Mouse (Mus musculus) MEL (cell line): ENCODE measurements around the gene Csnk1g2. TPM values are rescaled to one million over a fixed set of nuclear protein-coding genes. Genes with fewer than 3 reads are reported as not detected.

Experiments used
- DNase-seq: peaks from one replicate; pipeline ENCODE4 v3.0.0; 2011; ENCODE audit warnings: low read depth, low spot score
- H3K27ac ChIP-seq: 2 replicates; pipeline ENCODE4 v1.5.1; 2012; ENCODE audit warnings: low read depth, mild to moderate bottlenecking, control low read depth, low read length, moderate library complexity; ENCODE audit not compliant: control insufficient read depth
- H3K27me3 ChIP-seq, 2 experiments: fragments of 150-350 bp in 1 of 2; sonication (generic) in 1 of 2; 2 replicates each; pipeline ENCODE4 v1.6.1; 2012; ENCODE audit warnings: low read length in 2 of 2, mild to moderate bottlenecking in 2 of 2, improper control_type of control experiment in 1 of 2, moderate library complexity in 1 of 2; ENCODE audit not compliant: insufficient read depth in 2 of 2, control insufficient read depth in 1 of 2
- H3K36me3 ChIP-seq, 2 experiments: 2 replicates each; pipeline ENCODE4 v1.6.1; 2012 to 2014; ENCODE audit warnings: low read length in 2 of 2, improper control_type of control experiment in 1 of 2, inconsistent platforms in 1 of 2, mild to moderate bottlenecking in 1 of 2; ENCODE audit not compliant: insufficient read depth in 2 of 2, control insufficient read depth in 1 of 2
- H3K4me1 ChIP-seq, 2 experiments: fragments of 150-350 bp in 1 of 2; sonication (generic) in 1 of 2; 2 replicates each; pipeline ENCODE4 v1.6.1; 2012; ENCODE audit warnings: low read length in 2 of 2, improper control_type of control experiment in 1 of 2, mild to moderate bottlenecking in 1 of 2; ENCODE audit not compliant: insufficient read depth in 2 of 2, control insufficient read depth in 1 of 2
- H3K4me3 ChIP-seq, 2 experiments: fragments of 150-350 bp in 1 of 2; sonication (generic) in 1 of 2; 2 replicates each; pipeline ENCODE4 v1.5.1; 2012; ENCODE audit warnings: low read depth in 2 of 2, low read length in 2 of 2, mild to moderate bottlenecking in 2 of 2, moderate library complexity in 2 of 2, control low read depth in 1 of 2, improper control_type of control experiment in 1 of 2; ENCODE audit not compliant: control insufficient read depth in 1 of 2, insufficient read depth in 1 of 2
- H3K79me2 ChIP-seq: 2 replicates; pipeline ENCODE4 v1.6.1; 2012; ENCODE audit warnings: mild to moderate bottlenecking, low read length, moderate library complexity; ENCODE audit not compliant: control insufficient read depth, poor library complexity, insufficient read depth
- H3K9ac ChIP-seq: 2 replicates; pipeline ENCODE4 v1.6.1; 2012; ENCODE audit warnings: low read depth, mild to moderate bottlenecking, control low read depth, low read length, moderate library complexity; ENCODE audit not compliant: control insufficient read depth, poor library complexity, severe bottlenecking
- H3K9me3 ChIP-seq: fragments of 150-350 bp; sonication (generic); replicated peaks from 2 replicates; pipeline ENCODE4 v1.6.1; 2012; ENCODE audit warnings: mild to moderate bottlenecking, low read length, improper control_type of control experiment, moderate library complexity; ENCODE audit not compliant: insufficient read depth
- BHLHE40 ChIP-seq: IDR thresholded peaks from 2 replicates; pipeline ENCODE4 v1.6.1; 2012; ENCODE audit warnings: low read depth, mild to moderate bottlenecking, inconsistent platforms, low read length, improper control_type of control experiment, borderline replicate concordance
- CHD2 ChIP-seq: IDR thresholded peaks from 2 replicates; pipeline ENCODE4 v1.6.1; 2011; ENCODE audit warnings: low read length, improper control_type of control experiment
- CTCF ChIP-seq, 3 experiments: IDR thresholded peaks in 2 of 3; conservative IDR thresholded peaks in 1 of 3; 2 replicates each; pipeline ENCODE4 v1.5.1; 2011 to 2012; ENCODE audit warnings: low read length in 3 of 3, low read depth in 2 of 3, mild to moderate bottlenecking in 2 of 3, improper control_type of control experiment in 1 of 3, inconsistent platforms in 1 of 3, mixed read lengths in 1 of 3, moderate library complexity in 1 of 3; ENCODE audit not compliant: control insufficient read depth in 1 of 3, insufficient read depth in 1 of 3, poor library complexity in 1 of 3, severe bottlenecking in 1 of 3
- E2F4 ChIP-seq: IDR thresholded peaks from 2 replicates; pipeline ENCODE4 v1.6.1; 2011; ENCODE audit warnings: low read depth, low read length, improper control_type of control experiment, borderline replicate concordance
- EP300 ChIP-seq, 2 experiments: IDR thresholded peaks; 2 replicates each; pipeline ENCODE4 v1.6.1; 2011; ENCODE audit warnings: improper control_type of control experiment in 2 of 2, low read length in 2 of 2, low read depth in 1 of 2, mild to moderate bottlenecking in 1 of 2
- ETS1 ChIP-seq: IDR thresholded peaks from 2 replicates; pipeline ENCODE4 v1.6.1; 2012; ENCODE audit warnings: low read depth, mild to moderate bottlenecking, inconsistent platforms, low read length, improper control_type of control experiment, moderate library complexity
- GABPA ChIP-seq: IDR thresholded peaks from 2 replicates; pipeline ENCODE4 v1.6.1; 2012; ENCODE audit warnings: low read depth, mild to moderate bottlenecking, inconsistent platforms, low read length, improper control_type of control experiment, moderate library complexity
- GATA1 ChIP-seq: IDR thresholded peaks from 2 replicates; pipeline ENCODE4 v1.6.1; 2011; ENCODE audit warnings: low read depth, low read length, improper control_type of control experiment
- MAFK ChIP-seq: IDR thresholded peaks from 2 replicates; pipeline ENCODE4 v1.6.1; 2011; ENCODE audit warnings: low read depth, mild to moderate bottlenecking, low read length, improper control_type of control experiment, borderline replicate concordance
- MAZ ChIP-seq: IDR thresholded peaks from 2 replicates; pipeline ENCODE4 v1.6.1; 2012; ENCODE audit warnings: low read depth, mild to moderate bottlenecking, inconsistent platforms, low read length, improper control_type of control experiment
- MEF2A ChIP-seq: IDR thresholded peaks from 2 replicates; pipeline ENCODE4 v1.6.1; 2014; ENCODE audit warnings: low read depth, mild to moderate bottlenecking, inconsistent platforms, low read length, improper control_type of control experiment; ENCODE audit not compliant: poor library complexity, insufficient replicate concordance, severe bottlenecking; ENCODE audit errors: extremely low read depth
- MXI1 ChIP-seq: IDR thresholded peaks from 2 replicates; pipeline ENCODE4 v1.6.1; 2011; ENCODE audit warnings: mild to moderate bottlenecking, low read depth, low read length, improper control_type of control experiment
- MYC ChIP-seq: IDR thresholded peaks from 2 replicates; pipeline ENCODE4 v1.6.1; 2011; ENCODE audit warnings: low read depth, mild to moderate bottlenecking, low read length, improper control_type of control experiment, moderate library complexity
- POLR2A ChIP-seq, 2 experiments: IDR thresholded peaks; 2 replicates each; pipeline ENCODE4 v1.6.1; 2011 to 2012; ENCODE audit warnings: low read length in 2 of 2, mild to moderate bottlenecking in 2 of 2, control low read depth in 1 of 2, improper control_type of control experiment in 1 of 2, low read depth in 1 of 2, moderate library complexity in 1 of 2; ENCODE audit not compliant: control insufficient read depth in 1 of 2, insufficient read depth in 1 of 2, poor library complexity in 1 of 2
- POLR2AphosphoS5 ChIP-seq: IDR thresholded peaks from 2 replicates; pipeline ENCODE4 v1.6.1; 2012; ENCODE audit warnings: low read depth, borderline replicate concordance, mild to moderate bottlenecking, inconsistent platforms, low read length, moderate library complexity, mixed read lengths
- SIN3A ChIP-seq: IDR thresholded peaks from 2 replicates; pipeline ENCODE4 v1.6.1; 2012; ENCODE audit warnings: low read length, improper control_type of control experiment, inconsistent platforms
- TBP ChIP-seq: IDR thresholded peaks from 2 replicates; pipeline ENCODE4 v1.8.0; 2011; ENCODE audit warnings: low read depth, low read length, improper control_type of control experiment
- TCF12 ChIP-seq: IDR thresholded peaks from 2 replicates; pipeline ENCODE4 v1.6.1; 2014; ENCODE audit warnings: low read depth, mild to moderate bottlenecking, inconsistent platforms, low read length, improper control_type of control experiment, moderate library complexity
- UBTF ChIP-seq: IDR thresholded peaks from 2 replicates; pipeline ENCODE4 v1.6.1; 2012; ENCODE audit warnings: low read depth, mild to moderate bottlenecking, inconsistent platforms, low read length, improper control_type of control experiment, moderate library complexity, borderline replicate concordance; ENCODE audit not compliant: insufficient read depth
- ZKSCAN1 ChIP-seq: IDR thresholded peaks from 2 replicates; pipeline ENCODE4 v1.6.1; 2012; ENCODE audit warnings: low read depth, mild to moderate bottlenecking, inconsistent platforms, low read length, improper control_type of control experiment, moderate library complexity
- ZNF384 ChIP-seq: IDR thresholded peaks from 2 replicates; pipeline ENCODE4 v1.6.1; 2012; ENCODE audit warnings: low read depth, mild to moderate bottlenecking, inconsistent platforms, low read length, improper control_type of control experiment
- polyA plus RNA-seq, 2 experiments: library from polyadenylated mRNA; stranded (reverse) in 1 of 2; unstranded in 1 of 2; fragments of >175 nt in 1 of 2; fragments of >200 nt in 1 of 2; gene quantifications; 2 replicates each; pipeline versions ENCODE4 v1.2.1 to v1.2.4; 2012; ENCODE audit warnings: low replicate concordance in 2 of 2, low read depth in 1 of 2; ENCODE audit not compliant: insufficient read length in 2 of 2, insufficient read depth in 1 of 2, missing spikeins in 1 of 2
- total RNA-seq: library from RNA; depleted of rRNA; stranded (reverse); fragments of 300-350 nt; gene quantifications from 2 replicates; pipeline ENCODE4 v1.2.3, GENCODE M21; 2012

Gene Csnk1g2
- total and polyA plus RNA-seq, 3 experiments, result 132 to 231 TPM; not detected in 1

- peak; percentile 54 for DNase-seq
- Histone ChIP-seq H3K27me3 (no peaks in the 10 kb centered on the region), H3K9me3 (no peaks in the 10 kb centered on the region), H3K79me2 (peaks cover 16% of the 10 kb centered on the region), H3K27ac (peak overlapping the region; percentile 96), H3K36me3 (peaks cover 0 to 29% of the 10 kb centered on the region in 2 experiments; a peak in 2 of 4 replicates), H3K4me1 (peaks cover 15 to 36% of the 10 kb centered on the region in 2 experiments), H3K4me3 (no peak overlapping the region), H3K9ac (peak overlapping the region; percentile 53)
- TF ChIP-seq MAFK, result no peak
- no peak for TF ChIP-seq MEF2A
- no peak for TF ChIP-seq EP300 (IDR thresholded peaks at IDR 0.05; ENCODE audit: low read depth in 1 of 2, low read length in 2 of 2)
- TF ChIP-seq ZKSCAN1, result no peak
- TF ChIP-seq POLR2A (IDR thresholded peaks at IDR 0.05; ENCODE audit: control insufficient read depth in 1 of 2, insufficient read depth in 1 of 2, low read depth in 1 of 2, low read length in 2 of 2, poor library complexity in 1 of 2), result 0 out of 4 replicates have a peak, but pooled peaks of 1 of the 2 experiments have one; percentile 27
Measured at GRCm38 (mm10) chr10:80680260-80680696, 57.6 kb downstream of the Csnk1g2 start.

- Histone ChIP-seq H3K27me3 (no peaks in the 10 kb centered on the region), H3K9me3 (no peaks in the 10 kb centered on the region), H3K27ac (no peak overlapping the region), H3K4me1 (peaks cover 16 to 41% of the 10 kb centered on the region in 2 experiments), H3K36me3 (peaks cover 5 to 33% of the 10 kb centered on the region in 2 experiments; a peak in 3 of 4 replicates), H3K9ac (no peak overlapping the region), H3K4me3 (no peak overlapping the region), H3K79me2 (peaks cover 4% of the 10 kb centered on the region; the same call in 1 of the 2 replicates)
- DNase-seq, result no peak
- TF ChIP-seq BHLHE40 (no peak), MEF2A (no peak), GABPA (no peak), UBTF (no peak), SIN3A (no peak), CHD2 (no peak), TCF12 (no peak), POLR2A (IDR thresholded peaks at IDR 0.05; ENCODE audit: control insufficient read depth in 1 of 2, insufficient read depth in 1 of 2, low read depth in 1 of 2, low read length in 2 of 2, poor library complexity in 1 of 2) (no peak), TBP (no peak), MAFK (no peak), CTCF (IDR thresholded peaks at IDR 0.05 in 2 of 3, conservative IDR thresholded peaks at IDR 0.05 in 1 of 3; ENCODE audit: control insufficient read depth in 1 of 3, insufficient read depth in 1 of 3, low read depth in 2 of 3, low read length in 3 of 3, poor library complexity in 1 of 3, severe bottlenecking in 1 of 3) (no peak), MXI1 (no peak), POLR2AphosphoS5 (no peak), MYC (no peak), GATA1 (no peak), MAZ (no peak), EP300 (IDR thresholded peaks at IDR 0.05; ENCODE audit: low read depth in 1 of 2, low read length in 2 of 2) (no peak), ZNF384 (no peak), ETS1 (no peak), E2F4 (no peak)
Measured at GRCm38 (mm10) chr10:80682003-80682402, 59.4 kb downstream of the Csnk1g2 start.
